Mouse (Mus musculus): ENCODE data around the gene Rims3.

- no peak for TF ChIP-seq CTCF (IDR thresholded peaks at IDR 0.05; ENCODE audit: low read depth, low read length)
- no peak for TF ChIP-seq TAL1 (conservative IDR thresholded peaks at IDR 0.05; ENCODE audit: low read depth, low read length)
- no peak for TF ChIP-seq POLR2AphosphoS5 (IDR thresholded peaks at IDR 0.05; ENCODE audit: insufficient replicate concordance, low read depth, low read length)
Observed at GRCm38 (mm10) chr4:120894584-120894983, 40.0 kb downstream of the Rims3 start.
